ENCODE assay signal across 8 mouse cellular contexts in the genomic region with DNA sequence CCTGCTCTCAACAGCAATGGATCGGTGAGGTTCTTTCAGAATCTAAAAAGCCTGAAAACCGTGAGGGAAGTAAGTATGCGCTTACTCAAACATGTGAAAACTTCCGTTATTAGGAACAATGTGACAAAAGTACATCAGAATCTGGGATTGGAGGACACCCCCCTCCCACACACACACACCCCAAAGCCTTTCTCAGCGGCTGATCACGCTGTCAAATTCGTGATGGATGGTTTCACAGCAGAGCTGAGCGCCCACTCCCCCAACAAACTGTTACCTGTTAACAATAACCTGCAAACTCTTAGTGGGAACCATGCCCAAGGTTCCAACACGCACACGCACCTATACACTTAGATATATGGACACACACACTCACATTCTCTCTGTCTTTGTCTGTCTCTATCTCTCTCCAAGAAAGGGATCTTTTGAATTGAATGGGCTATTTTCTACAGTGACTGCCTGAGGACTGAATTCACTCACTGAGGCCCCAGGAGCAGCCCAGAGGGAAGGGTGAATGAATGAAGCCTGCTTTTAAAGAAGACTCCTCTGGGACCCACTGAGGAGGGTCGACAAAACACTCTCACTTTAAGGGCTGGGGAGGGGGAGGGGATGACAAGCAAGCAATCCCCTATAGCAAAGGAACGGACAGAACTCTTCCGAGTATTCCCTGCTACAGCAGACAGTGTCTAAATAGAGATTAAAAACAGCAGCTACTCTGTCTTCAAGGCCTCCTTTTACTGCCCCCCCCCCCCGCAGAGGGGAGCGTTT. TPM values are rescaled to one million over a fixed set of nuclear protein-coding genes. Genes with fewer than 3 reads are reported as not detected.
DNase-seq lines count a peak whose midpoint lies in the region; ATAC-seq lines count a peak whose summit lies in the region.

No protein-coding gene starts in this region.

- ATAC-seq in kidney, embryonic 16.5 days (ENCODE audit: low FRiP score, low TSS enrichment): no peak
- ATAC-seq in embryonic facial prominence, embryonic 12.5 days (ENCODE audit: insufficient number of reproducible peaks, insufficient read depth, low FRiP score, low TSS enrichment): no peak
- ATAC-seq in neural tube, embryonic 13.5 days (ENCODE audit: low read depth): no peak

- WGBS in kidney, embryonic 16.5 days: 15% methylated on average over 15 of the region's 15 CpGs
- 10% methylated on average over 15 of the region's 15 CpGs for WGBS in embryonic facial prominence, embryonic 12.5 days
- WGBS in limb, embryonic 10.5 days: 9% methylated on average over 15 of the region's 15 CpGs
- WGBS in neural tube, embryonic 13.5 days: 6% methylated on average over 15 of the region's 15 CpGs

- H3K4me3 ChIP-seq in kidney, embryonic 16.5 days (ENCODE audit: low read length): peak overlapping the region; percentile 67
- H3K4me3 ChIP-seq in embryonic facial prominence, embryonic 12.5 days: peak overlapping the region; percentile 78
- peak overlapping the region; percentile 82 for H3K4me3 ChIP-seq in limb, embryonic 10.5 days
- peak overlapping the region; percentile 71 for H3K4me3 ChIP-seq in neural tube, embryonic 13.5 days

- peaks cover 34% of the 10 kb centered on the region for H3K4me1 ChIP-seq in kidney, embryonic 16.5 days (ENCODE audit: insufficient read depth, low read length)
- H3K4me1 ChIP-seq in embryonic facial prominence, embryonic 12.5 days: peaks cover 34% of the 10 kb centered on the region
- peaks cover 38% of the 10 kb centered on the region for H3K4me1 ChIP-seq in limb, embryonic 10.5 days
- peaks cover 40% of the 10 kb centered on the region for H3K4me1 ChIP-seq in neural tube, embryonic 13.5 days (replicated peaks)

- no peak for DNase-seq in kidney, adult 9 months
- no peak for DNase-seq in limb, embryonic 10.5 days (ENCODE audit: low spot score)
- no peak for DNase-seq in right cerebral cortex, postnatal 14 days
- no peak for DNase-seq in layer of hippocampus, adult 9-10 months (ENCODE audit: low spot score)
- DNase-seq in urinary bladder, postnatal 14 days (ENCODE audit: low spot score): no peak

- peak overlapping the region; percentile 87 for H3K9ac ChIP-seq in kidney, embryonic 16.5 days (replicated peaks; ENCODE audit: low read length)
- H3K9ac ChIP-seq in embryonic facial prominence, embryonic 12.5 days: peak overlapping the region; percentile 84
- peak overlapping the region; percentile 84 for H3K9ac ChIP-seq in neural tube, embryonic 13.5 days

- H3K9me3 ChIP-seq in kidney, embryonic 16.5 days (ENCODE audit: low read length): no peaks in the 10 kb centered on the region
- no peaks in the 10 kb centered on the region for H3K9me3 ChIP-seq in embryonic facial prominence, embryonic 12.5 days
- no peaks in the 10 kb centered on the region for H3K9me3 ChIP-seq in limb, embryonic 10.5 days (replicated peaks)
- no peaks in the 10 kb centered on the region for H3K9me3 ChIP-seq in neural tube, embryonic 13.5 days

- H3K27ac ChIP-seq in kidney, embryonic 16.5 days (ENCODE audit: low read length): no peak overlapping the region
- no peak overlapping the region for H3K27ac ChIP-seq in embryonic facial prominence, embryonic 12.5 days
- H3K27ac ChIP-seq in limb, embryonic 10.5 days: peak overlapping the region; percentile 97
- H3K27ac ChIP-seq in neural tube, embryonic 13.5 days (replicated peaks): peak overlapping the region; percentile 88; the same call in 1 of the 2 replicates

- H3K4me2 ChIP-seq in kidney, embryonic 16.5 days (replicated peaks; ENCODE audit: low read depth, low read length): peak overlapping the region; percentile 86
- H3K4me2 ChIP-seq in embryonic facial prominence, embryonic 12.5 days (replicated peaks): peak overlapping the region; percentile 92
- peak overlapping the region; percentile 95 for H3K4me2 ChIP-seq in neural tube, embryonic 13.5 days

- H3K27me3 ChIP-seq in kidney, embryonic 16.5 days (ENCODE audit: insufficient read depth, low read length): no peaks in the 10 kb centered on the region
- no peaks in the 10 kb centered on the region for H3K27me3 ChIP-seq in embryonic facial prominence, embryonic 12.5 days
- no peaks in the 10 kb centered on the region for H3K27me3 ChIP-seq in limb, embryonic 10.5 days (ENCODE audit: low read depth, poor library complexity, severe bottlenecking)
- no peaks in the 10 kb centered on the region for H3K27me3 ChIP-seq in neural tube, embryonic 13.5 days

- peaks cover 22% of the 10 kb centered on the region for H3K36me3 ChIP-seq in kidney, embryonic 16.5 days (ENCODE audit: insufficient read depth, low read length)
- peaks cover 32% of the 10 kb centered on the region for H3K36me3 ChIP-seq in embryonic facial prominence, embryonic 12.5 days
- peaks cover 43% of the 10 kb centered on the region for H3K36me3 ChIP-seq in limb, embryonic 10.5 days
- H3K36me3 ChIP-seq in neural tube, embryonic 13.5 days: peaks cover 28% of the 10 kb centered on the region

RNA-seq across cellular contexts. Expression of gene Acly, which starts 1.6 kb away (rescaled TPM):
- 173 and 179 TPM in 2 replicates for polyA plus RNA-seq in kidney, embryonic 16.5 days (2015; fragmentation: Nextera tagmentation; extraction: Ambion mirVana)
- polyA plus RNA-seq in embryonic facial prominence, embryonic 12.5 days (2016; fragmentation: Nextera tagmentation; extraction: Ambion mirVana): 201 and 203 TPM in 2 replicates
- polyA plus RNA-seq in limb, embryonic 10.5 days (2016; fragmentation: Nextera tagmentation; extraction: Ambion mirVana): 260 and 263 TPM in 2 replicates
- polyA plus RNA-seq in neural tube, embryonic 13.5 days (2015; fragmentation: Nextera tagmentation; extraction: Ambion mirVana): 267 and 279 TPM in 2 replicates

RNA-seq across cellular contexts. Expression of gene Ttc25, which starts 19.2 kb away (rescaled TPM):
- 1.0 and 1.1 TPM in 2 replicates for polyA plus RNA-seq in kidney, embryonic 16.5 days (2015; fragmentation: Nextera tagmentation; extraction: Ambion mirVana)
- polyA plus RNA-seq in embryonic facial prominence, embryonic 12.5 days (2016; fragmentation: Nextera tagmentation; extraction: Ambion mirVana): 0.73 and 1.8 TPM in 2 replicates
- polyA plus RNA-seq in limb, embryonic 10.5 days (2016; fragmentation: Nextera tagmentation; extraction: Ambion mirVana): 1.1 and 1.2 TPM in 2 replicates
- polyA plus RNA-seq in neural tube, embryonic 13.5 days (2015; fragmentation: Nextera tagmentation; extraction: Ambion mirVana): 2.4 and 2.7 TPM in 2 replicates

RNA-seq across cellular contexts. Expression of gene Cnp, which starts 48.5 kb away (rescaled TPM):
- polyA plus RNA-seq in kidney, embryonic 16.5 days (2015; fragmentation: Nextera tagmentation; extraction: Ambion mirVana): 30.1 and 33.6 TPM in 2 replicates
- polyA plus RNA-seq in embryonic facial prominence, embryonic 12.5 days (2016; fragmentation: Nextera tagmentation; extraction: Ambion mirVana): 36.2 and 37.2 TPM in 2 replicates
- polyA plus RNA-seq in limb, embryonic 10.5 days (2016; fragmentation: Nextera tagmentation; extraction: Ambion mirVana): 13.1 and 23.0 TPM in 2 replicates
- polyA plus RNA-seq in neural tube, embryonic 13.5 days (2015; fragmentation: Nextera tagmentation; extraction: Ambion mirVana): 46.0 and 53.2 TPM in 2 replicates

RNA-seq across cellular contexts. Expression of gene Klhl11, which starts 53.7 kb away (rescaled TPM):
- 8.4 and 10.1 TPM in 2 replicates for polyA plus RNA-seq in kidney, embryonic 16.5 days (2015; fragmentation: Nextera tagmentation; extraction: Ambion mirVana)
- polyA plus RNA-seq in embryonic facial prominence, embryonic 12.5 days (2016; fragmentation: Nextera tagmentation; extraction: Ambion mirVana): 12.7 and 13.4 TPM in 2 replicates
- polyA plus RNA-seq in limb, embryonic 10.5 days (2016; fragmentation: Nextera tagmentation; extraction: Ambion mirVana): 7.9 and 10.4 TPM in 2 replicates
- polyA plus RNA-seq in neural tube, embryonic 13.5 days (2015; fragmentation: Nextera tagmentation; extraction: Ambion mirVana): 10.2 and 12.1 TPM in 2 replicates

Comparison
In these comparisons a context has a peak if more than half of its experiments do, and no peak if none do; other contexts are left out.
1. H3K27ac ChIP-seq: peak in limb, embryonic 10.5 days (single experiment) and neural tube, embryonic 13.5 days (single experiment); none in kidney, embryonic 16.5 days (single experiment) and embryonic facial prominence, embryonic 12.5 days (single experiment).
2. Peak in every context shown above with its lines, with median percentiles within 50 percentile points of each other: H3K4me2 ChIP-seq, H3K4me3 ChIP-seq and H3K9ac ChIP-seq.